Mouse (Mus musculus) cerebellum, adult 2 months (tissue): ENCODE data around the gene Gm6096.

ENCODE experiments used
- CTCF ChIP-seq: fragments of 200-500 bp; IDR thresholded peaks from 2 replicates; pipeline ENCODE4 v1.5.1; 2011; ENCODE audit warnings: low read depth, mild to moderate bottlenecking, control low read depth, low read length, moderate library complexity, borderline replicate concordance; ENCODE audit not compliant: insufficient read depth
- POLR2A ChIP-seq: fragments of 200-500 bp; IDR thresholded peaks from 2 replicates; pipeline ENCODE4 v1.6.1; 2011; ENCODE audit warnings: low read length, control low read depth, borderline replicate concordance; ENCODE audit not compliant: insufficient read depth

DNA sequence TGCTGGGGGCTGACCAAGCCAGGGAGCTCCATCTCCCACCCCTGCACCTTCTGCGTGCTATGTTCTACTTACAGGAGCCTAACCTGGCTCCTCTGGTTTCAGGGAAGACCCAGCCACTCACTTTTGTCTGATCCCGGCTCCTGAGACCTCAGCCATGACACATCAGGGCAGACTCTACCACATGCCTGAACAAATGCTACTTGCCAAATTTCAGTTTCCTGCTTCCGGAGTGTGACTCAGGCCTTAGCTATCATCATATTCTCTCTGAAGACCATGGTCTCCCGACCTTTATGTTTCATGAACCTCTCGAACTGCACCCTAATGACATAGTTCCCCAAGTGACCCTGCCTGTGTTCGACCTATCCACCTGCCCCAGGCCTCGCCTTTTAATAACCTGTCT, 37.6 kb upstream of the Gm6096 start:
- TF ChIP-seq CTCF = no peak
- TF ChIP-seq POLR2A = no peak
